Mouse (Mus musculus) E14TG2a.4 (cell line): ENCODE results near the gene Ptov1.

ENCODE experiments used
- CTCF ChIP-seq: conservative IDR thresholded peaks from 2 replicates; pipeline ENCODE4 v1.5.1; 2014; ENCODE audit warnings: low read length
- NANOG ChIP-seq: IDR thresholded peaks from 2 replicates; pipeline ENCODE4 v1.6.1; 2014; ENCODE audit warnings: borderline replicate concordance, low read length, mixed read lengths

GRCm38 (mm10) chr7:44841825-44842463 is 27.6 kb downstream of the Ptov1 start:
- no peak for TF ChIP-seq CTCF
- no peak for TF ChIP-seq NANOG
